Mouse (Mus musculus) liver, embryonic 16.5 days (tissue): ENCODE measurements around the gene Zbtb16. TPM values are rescaled to one million over a fixed set of nuclear protein-coding genes. Genes with fewer than 3 reads are reported as not detected.

Experiments used
- ATAC-seq: fragments of 200-750 bp; cut with Nextera tagmentation; 2 replicates; pipeline ENCODE4 v1.8.0; 2017; ENCODE audit warnings: low read depth, mild to moderate bottlenecking, moderate number of reproducible peaks, moderate library complexity
- H3K27ac ChIP-seq: fragments of 300-500 bp; sonication (generic); 2 replicates; pipeline ENCODE4 v1.5.1; 2014; ENCODE audit warnings: mild to moderate bottlenecking, low read length
- H3K27me3 ChIP-seq: fragments of 300-500 bp; sonication (generic); 2 replicates; pipeline ENCODE4 v1.6.1; 2014; ENCODE audit warnings: low read depth, low read length, mixed read lengths; ENCODE audit not compliant: control insufficient read depth, insufficient read depth
- H3K36me3 ChIP-seq: fragments of 300-500 bp; sonication (generic); 2 replicates; pipeline ENCODE4 v1.6.1; 2014; ENCODE audit warnings: mild to moderate bottlenecking; ENCODE audit not compliant: control insufficient read depth, insufficient read depth
- H3K4me1 ChIP-seq: fragments of 300-500 bp; sonication (generic); 2 replicates; pipeline ENCODE4 v1.6.1; 2014; ENCODE audit warnings: low read depth, low read length, mixed read lengths; ENCODE audit not compliant: control insufficient read depth
- H3K4me2 ChIP-seq: fragments of 300-500 bp; sonication (generic); 2 replicates; pipeline ENCODE4 v1.6.1; 2014; ENCODE audit warnings: low read depth, low read length, mixed read lengths
- H3K4me3 ChIP-seq: fragments of 300-500 bp; sonication (generic); 2 replicates; pipeline ENCODE4 v1.5.1; 2014; ENCODE audit warnings: low read depth, mild to moderate bottlenecking, low read length
- H3K9ac ChIP-seq: fragments of 300-500 bp; sonication (generic); 2 replicates; pipeline ENCODE4 v1.6.1; 2014; ENCODE audit warnings: low read depth, low read length
- H3K9me3 ChIP-seq: fragments of 300-500 bp; sonication (generic); replicated peaks from 2 replicates; pipeline ENCODE4 v1.6.1; 2016; ENCODE audit warnings: low read length; ENCODE audit not compliant: control insufficient read depth
- WGBS: fragments of 180-500 bp; shearing (Covaris S2); extraction: QIAGEN DNeasy Blood & Tissue Kit; methylation state at CpG from one replicate; pipeline ENCODE4 v1.1.7; 2014; ENCODE audit not compliant: insufficient replicate concordance; 5-methylcytosine and 5-hydroxymethylcytosine counted together
- polyA plus RNA-seq: library from polyadenylated mRNA; unstranded; fragments of >200 nt; fragmentation: Nextera tagmentation; extraction: Ambion mirVana; gene quantifications from 2 replicates; pipeline ENCODE4 v1.2.1, GENCODE M21; 2015

Zbtb16 gene
- polyA plus RNA-seq, 1 experiment from 2014 or later = 1.1 TPM

GRCm38 (mm10) chr9:48821916-48822585 lies 14.0 kb downstream of the Zbtb16 start:
- Histone ChIP-seq H3K9ac (no peak overlapping the region), H3K36me3 (no peaks in the 10 kb centered on the region), H3K4me3 (no peak overlapping the region), H3K4me1 (peaks cover 4% of the 10 kb centered on the region), H3K27ac (no peak overlapping the region), H3K4me2 (no peak overlapping the region), H3K9me3 (no peaks in the 10 kb centered on the region), H3K27me3 (peaks cover 25% of the 10 kb centered on the region)
- WGBS = 58% methylated on average over 15 of the region's 15 CpGs
- no peak for ATAC-seq

DNA sequence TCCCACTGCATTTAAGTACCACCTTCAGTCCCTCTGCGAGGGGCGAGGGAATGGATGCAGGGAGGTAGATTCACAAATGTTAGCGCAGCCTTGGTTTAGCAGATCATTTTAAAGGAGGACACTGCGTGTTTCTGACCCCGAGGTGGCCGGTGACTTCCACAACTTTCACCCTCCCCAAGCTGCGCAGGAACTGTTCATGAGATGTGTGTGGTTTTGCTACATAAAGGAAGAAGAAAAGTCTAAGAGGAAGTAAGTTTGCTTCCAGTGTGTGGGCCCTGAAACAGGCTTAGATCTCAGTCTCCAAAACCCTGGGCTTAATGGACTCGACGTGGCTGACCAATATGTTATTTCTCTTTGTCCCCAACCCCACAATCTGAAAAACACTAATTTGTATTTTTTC lies 14.6 kb downstream of the Zbtb16 start:
- H3K4me3 ChIP-seq = no peak overlapping the region
- H3K4me1 ChIP-seq = peaks cover 4% of the 10 kb centered on the region
- H3K27ac ChIP-seq = no peak overlapping the region
- ATAC-seq = no peak
- H3K36me3 ChIP-seq = no peaks in the 10 kb centered on the region
- WGBS = 36% methylated on average over 9 of the region's 9 CpGs
- H3K9me3 ChIP-seq = no peaks in the 10 kb centered on the region
- peaks cover 25% of the 10 kb centered on the region for H3K27me3 ChIP-seq
- no peak overlapping the region for H3K9ac ChIP-seq
- no peak overlapping the region for H3K4me2 ChIP-seq

DNA sequence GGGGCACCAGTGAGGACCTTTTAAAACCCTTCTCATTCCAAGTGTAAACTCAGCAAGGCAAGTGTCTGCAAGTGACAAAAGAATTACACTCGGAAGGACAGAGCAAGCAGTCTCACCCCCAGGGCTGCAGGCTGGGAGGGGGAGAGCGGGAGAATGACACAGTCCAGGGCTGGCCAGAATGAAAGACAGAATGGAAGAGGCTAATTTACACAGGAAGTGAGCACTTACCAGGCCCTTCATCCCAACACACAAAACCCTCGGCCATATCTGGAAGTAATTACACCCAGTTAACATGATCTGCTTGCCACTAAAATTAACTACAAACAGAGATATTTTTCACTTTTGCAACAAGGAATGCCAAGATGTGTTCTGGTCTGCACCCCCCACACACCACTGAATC lies 15.2 kb downstream of the Zbtb16 start:
- Histone ChIP-seq H3K27ac (no peak overlapping the region), H3K36me3 (no peaks in the 10 kb centered on the region), H3K9ac (no peak overlapping the region), H3K4me1 (peaks cover 4% of the 10 kb centered on the region), H3K27me3 (peaks cover 25% of the 10 kb centered on the region), H3K9me3 (no peaks in the 10 kb centered on the region), H3K4me2 (no peak overlapping the region), H3K4me3 (no peak overlapping the region)
- ATAC-seq = no peak
- 48% methylated on average over 3 of the region's 3 CpGs for WGBS

DNA sequence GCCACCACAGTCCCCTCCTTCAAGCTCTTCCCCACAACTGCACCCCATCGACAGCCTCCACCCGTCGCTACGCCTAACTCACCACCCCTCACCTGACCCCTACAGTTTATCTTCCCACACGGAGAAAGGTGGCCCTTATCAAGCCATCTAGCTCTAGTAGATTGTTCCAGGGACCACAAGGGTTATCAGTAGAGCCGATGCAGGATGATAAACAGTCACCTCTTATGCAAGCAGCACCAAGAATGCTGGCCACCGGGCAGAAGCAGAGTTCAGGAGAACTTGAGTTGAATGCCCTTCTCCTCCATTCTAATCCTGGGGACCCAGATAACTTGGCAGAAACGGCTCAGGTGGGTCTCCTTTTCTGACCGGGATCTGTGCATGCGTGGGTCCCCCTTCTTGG lies 16.3 kb downstream of the Zbtb16 start:
- no peak for ATAC-seq
- no peak overlapping the region for H3K4me3 ChIP-seq
- no peaks in the 10 kb centered on the region for H3K36me3 ChIP-seq
- H3K27me3 ChIP-seq = peaks cover 19% of the 10 kb centered on the region
- H3K4me1 ChIP-seq = peaks cover 9% of the 10 kb centered on the region
- H3K9me3 ChIP-seq = no peaks in the 10 kb centered on the region
- 24% methylated on average over 10 of the region's 10 CpGs for WGBS
- H3K4me2 ChIP-seq = no peak overlapping the region
- H3K27ac ChIP-seq = no peak overlapping the region
- no peak overlapping the region for H3K9ac ChIP-seq

GRCm38 (mm10) chr9:48819137-48819536 lies 16.9 kb downstream of the Zbtb16 start:
- ATAC-seq = no peak
- H3K9ac ChIP-seq = no peak overlapping the region
- no peak overlapping the region for H3K27ac ChIP-seq
- no peak overlapping the region for H3K4me2 ChIP-seq
- WGBS = 34% methylated on average over 3 of the region's 3 CpGs
- peaks cover 15% of the 10 kb centered on the region for H3K27me3 ChIP-seq
- no peak overlapping the region for H3K4me3 ChIP-seq
- H3K9me3 ChIP-seq = no peaks in the 10 kb centered on the region
- H3K4me1 ChIP-seq = peaks cover 14% of the 10 kb centered on the region
- no peaks in the 10 kb centered on the region for H3K36me3 ChIP-seq

- no peak overlapping the region for H3K4me3 ChIP-seq
- H3K4me1 ChIP-seq = peaks cover 20% of the 10 kb centered on the region
- no peak overlapping the region for H3K9ac ChIP-seq
- H3K4me2 ChIP-seq = no peak overlapping the region
- WGBS = 43% methylated on average over 4 of the region's 4 CpGs
- no peak overlapping the region for H3K27ac ChIP-seq
- H3K9me3 ChIP-seq = no peaks in the 10 kb centered on the region
- H3K27me3 ChIP-seq = peaks cover 12% of the 10 kb centered on the region; the same call in 1 of the 2 replicates
- H3K36me3 ChIP-seq = no peaks in the 10 kb centered on the region
- no peak for ATAC-seq
Measured at GRCm38 (mm10) chr9:48817907-48818306, 18.1 kb downstream of the Zbtb16 start.

GRCm38 (mm10) chr9:48817399-48817793 lies 18.6 kb downstream of the Zbtb16 start:
- Histone ChIP-seq H3K4me3 (no peak overlapping the region), H3K4me1 (peaks cover 20% of the 10 kb centered on the region), H3K27ac (no peak overlapping the region), H3K36me3 (no peaks in the 10 kb centered on the region), H3K9me3 (no peaks in the 10 kb centered on the region), H3K27me3 (peaks cover 13% of the 10 kb centered on the region; the same call in 1 of the 2 replicates), H3K9ac (no peak overlapping the region), H3K4me2 (no peak overlapping the region)
- ATAC-seq = peak; percentile 20; the same call in 1 of the 2 replicates
- WGBS = 37% methylated on average over 7 of the region's 7 CpGs

DNA sequence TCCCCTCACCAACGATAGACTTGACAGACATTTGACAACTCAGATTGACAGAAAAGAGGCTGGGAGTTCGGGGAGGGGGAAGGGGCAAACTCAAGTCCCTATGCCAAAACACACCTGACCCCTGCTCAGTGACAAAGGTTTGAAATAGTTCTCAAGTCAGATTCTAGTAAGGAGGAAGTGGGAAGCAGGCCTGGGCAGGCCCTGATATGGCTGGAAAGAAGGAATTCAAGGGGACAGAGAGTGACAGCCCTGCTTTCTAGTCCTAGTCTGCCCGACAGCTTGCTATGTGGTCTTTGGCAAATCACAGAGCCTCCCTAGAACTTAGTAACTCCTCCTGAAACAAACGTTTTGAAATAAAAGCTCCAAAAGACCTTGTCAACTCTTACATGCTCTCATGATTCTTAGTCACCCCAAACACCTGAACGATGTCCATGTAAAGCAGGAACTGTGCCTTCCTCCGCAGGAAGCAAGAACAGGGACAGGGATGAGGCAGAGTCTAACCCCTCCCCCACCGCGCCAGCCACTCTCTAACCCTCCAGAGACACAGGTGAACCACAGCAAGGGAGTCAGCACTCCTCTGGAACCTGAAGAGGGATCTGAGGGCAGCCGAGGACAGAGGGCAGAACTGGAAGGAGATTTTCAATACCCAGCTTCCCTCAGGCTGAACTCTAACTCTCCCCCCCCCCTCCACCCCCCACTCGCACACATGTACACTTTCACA lies 19.2 kb downstream of the Zbtb16 start:
- no peak for ATAC-seq
- H3K4me2 ChIP-seq = no peak overlapping the region
- peaks cover 20% of the 10 kb centered on the region for H3K4me1 ChIP-seq
- peaks cover 11% of the 10 kb centered on the region; the same call in 1 of the 2 replicates for H3K27me3 ChIP-seq
- H3K9ac ChIP-seq = no peak overlapping the region
- no peaks in the 10 kb centered on the region for H3K9me3 ChIP-seq
- no peak overlapping the region for H3K4me3 ChIP-seq
- no peaks in the 10 kb centered on the region for H3K36me3 ChIP-seq
- H3K27ac ChIP-seq = no peak overlapping the region
- WGBS = 17% methylated on average over 10 of the region's 10 CpGs

DNA sequence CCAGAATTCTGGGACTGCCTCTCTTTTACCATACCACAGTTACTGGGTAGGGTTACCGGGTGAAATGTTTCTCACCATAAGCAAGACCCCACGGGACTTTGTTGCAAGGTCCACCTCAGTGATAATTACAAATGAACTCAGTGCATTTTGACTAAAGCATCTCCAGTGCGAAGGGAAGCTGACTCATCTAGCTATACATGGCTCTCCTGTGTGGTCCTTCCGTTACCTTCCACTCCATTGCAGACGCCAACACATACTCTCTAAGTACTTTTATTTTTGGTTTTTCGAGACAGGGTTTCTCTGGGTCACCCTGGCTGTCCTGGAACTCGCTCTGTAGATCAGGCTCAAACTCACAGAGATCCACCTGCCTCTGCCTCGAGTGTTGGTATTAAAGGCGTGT lies 19.9 kb downstream of the Zbtb16 start:
- Histone ChIP-seq H3K27ac (no peak overlapping the region), H3K36me3 (no peaks in the 10 kb centered on the region), H3K4me3 (no peak overlapping the region), H3K9me3 (no peaks in the 10 kb centered on the region), H3K27me3 (peaks cover 11% of the 10 kb centered on the region; the same call in 1 of the 2 replicates), H3K4me1 (peaks cover 20% of the 10 kb centered on the region), H3K4me2 (no peak overlapping the region), H3K9ac (no peak overlapping the region)
- 67% methylated on average over 9 of the region's 9 CpGs for WGBS
- no peak for ATAC-seq
